Comparison of ENCODE assay signal across 9 mouse cellular contexts in the genomic region with DNA sequence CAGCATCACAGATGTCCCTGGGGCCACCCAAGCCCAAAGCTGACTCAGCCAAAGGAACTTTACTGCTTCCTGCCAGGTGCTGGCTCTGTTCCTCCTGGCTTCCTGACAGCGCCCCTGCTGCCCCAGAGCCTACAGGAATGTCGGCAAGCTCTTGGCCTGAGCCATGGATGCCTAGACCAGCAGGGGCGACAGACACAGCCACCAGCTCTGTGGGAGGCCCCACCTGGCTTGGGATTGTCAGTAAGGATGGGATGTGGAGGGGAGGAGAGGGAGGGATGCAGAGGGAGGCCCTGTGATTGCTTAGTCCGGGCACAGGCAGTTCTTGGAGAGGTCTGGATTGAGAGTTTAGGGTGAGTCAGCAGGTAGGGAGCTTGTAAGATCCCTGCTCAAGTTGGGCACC. TPM values are rescaled to one million over a fixed set of nuclear protein-coding genes. Genes with fewer than 3 reads are reported as not detected.
DNase-seq lines count a peak whose midpoint lies in the region; ATAC-seq and TF ChIP-seq lines count a peak whose summit lies in the region.
"Had no signal": no experiment of that assay in that cellular context is flagged by ENCODE, and none has a peak within 500 bp of the region (broad histone marks: within the 10 kb centered on the region; RNA-seq: fewer than 3 reads in every experiment).

No protein-coding gene starts in this region.

- no peaks in the 10 kb centered on the region for H3K4me1 ChIP-seq in kidney, adult 2 months (ENCODE audit: control insufficient read depth, insufficient read depth, low read length)
- no peaks in the 10 kb centered on the region for H3K4me1 ChIP-seq in hindbrain, embryonic 14.5 days (replicated peaks; ENCODE audit: control insufficient read depth, insufficient read depth, low read length)

- no peak for TF ChIP-seq CTCF in kidney, adult 2 months (conservative IDR thresholded peaks at IDR 0.05; ENCODE audit: insufficient read depth, insufficient read length, low read depth, low read length)

- no peak for TF ChIP-seq POLR2A in kidney, adult 2 months (IDR thresholded peaks at IDR 0.05; ENCODE audit: low read depth, low read length)

- H3K4me3 ChIP-seq in kidney, adult 2 months (ENCODE audit: insufficient read depth, low read depth, low read length): no peak overlapping the region
- H3K4me3 ChIP-seq in hindbrain, embryonic 14.5 days (replicated peaks; ENCODE audit: low read length): no peak overlapping the region

- no peaks in the 10 kb centered on the region for H3K36me3 ChIP-seq in kidney, adult 2 months (ENCODE audit: control insufficient read depth, insufficient read depth, low read length)
- H3K36me3 ChIP-seq in hindbrain, embryonic 14.5 days (replicated peaks; ENCODE audit: control insufficient read depth, insufficient read depth): no peaks in the 10 kb centered on the region

- 0 out of 2 replicates have a peak overlapping the region, but pooled peaks have one; percentile 11 for H3K9ac ChIP-seq in hindbrain, embryonic 14.5 days

- peak overlapping the region; percentile 43; the same call in 1 of the 2 replicates for H3K27ac ChIP-seq in kidney, adult 2 months (ENCODE audit: insufficient read depth, low read depth, low read length)
- no peak overlapping the region for H3K27ac ChIP-seq in hindbrain, embryonic 14.5 days

- no peak overlapping the region for H3K4me2 ChIP-seq in hindbrain, embryonic 14.5 days (replicated peaks)

- H3K27me3 ChIP-seq in kidney, adult 2 months (replicated peaks; ENCODE audit: control insufficient read depth, insufficient read depth, low read length): no peaks in the 10 kb centered on the region
- H3K27me3 ChIP-seq in hindbrain, embryonic 14.5 days (ENCODE audit: control insufficient read depth, insufficient read depth, low read length): no peaks in the 10 kb centered on the region

- peak; percentile 55 for DNase-seq in kidney, adult 2 months
- DNase-seq in kidney, adult 8-10 months: no peak
- DNase-seq in NIH3T3 (ENCODE audit: low read depth): peak; percentile 74
- DNase-seq in cerebellum, postnatal 25 days: peak; percentile 97 to 98
- DNase-seq in hindbrain, embryonic 14.5 days (ENCODE audit: low spot score): no peak
- no peak for DNase-seq in T-cell, adult 2 months (ENCODE audit: low spot score)
- DNase-seq in layer of hippocampus, postnatal 36 days: no peak

- ATAC-seq in hindbrain, embryonic 14.5 days (ENCODE audit: low FRiP score): no peak
- no peak for ATAC-seq in activated CD4-positive, CD25-positive, alpha-beta regulatory T cell, adult 4 months

- 8% methylated on average over 4 of the region's 4 CpGs for WGBS in kidney, adult 2 months
- 17% methylated on average over 4 of the region's 4 CpGs for WGBS in hindbrain, embryonic 14.5 days

- H3K9me3 ChIP-seq in hindbrain, embryonic 14.5 days (ENCODE audit: control insufficient read depth, low read length): no peaks in the 10 kb centered on the region

RNA-seq across cellular contexts. Expression of gene Ccdc124, which starts 6.4 kb away (rescaled TPM):
- 48.9 and 49.2 TPM in 2 replicates for polyA plus RNA-seq in kidney, adult 2 months (2012; rRNA removed)
- 155 and 158 TPM in 2 replicates for polyA plus RNA-seq in hindbrain, embryonic 14.5 days (2014; fragmentation: Nextera tagmentation; extraction: Ambion mirVana)
- polyA plus RNA-seq in activated CD4-positive, CD25-positive, alpha-beta regulatory T cell, adult 4 months (2017; shearing (Covaris generic)): 100 to 1,000 TPM in 1 of 2 experiments, 10 to 100 TPM in 1; 75.7 to 106 TPM
- total RNA-seq in layer of hippocampus, postnatal 36 days (2021): 10 to 100 TPM; 83.4 to 95.4 TPM

RNA-seq across cellular contexts. Expression of gene Slc5a5, which starts 12.4 kb away (rescaled TPM):
- 0.19 and 0.31 TPM in 2 replicates for polyA plus RNA-seq in kidney, adult 2 months (2012; rRNA removed)
- 1.5 and 1.8 TPM in 2 replicates for polyA plus RNA-seq in hindbrain, embryonic 14.5 days (2014; fragmentation: Nextera tagmentation; extraction: Ambion mirVana)
- not detected for polyA plus RNA-seq in activated CD4-positive, CD25-positive, alpha-beta regulatory T cell, adult 4 months (2017; shearing (Covaris generic))
- 1 to 10 TPM; 8.1 to 8.9 TPM for total RNA-seq in layer of hippocampus, postnatal 36 days (2021)
- total RNA-seq: adrenal gland, postnatal 36 days had no signal

RNA-seq across cellular contexts. Expression of gene Kcnn1, which starts 17.1 kb away (rescaled TPM):
- polyA plus RNA-seq in kidney, adult 2 months (2012; rRNA removed): 9.4 and 11.0 TPM in 2 replicates
- 10.0 and 14.3 TPM in 2 replicates for polyA plus RNA-seq in hindbrain, embryonic 14.5 days (2014; fragmentation: Nextera tagmentation; extraction: Ambion mirVana)
- not detected for polyA plus RNA-seq in activated CD4-positive, CD25-positive, alpha-beta regulatory T cell, adult 4 months (2017; shearing (Covaris generic))
- 10 to 100 TPM; 16.9 to 17.7 TPM for total RNA-seq in layer of hippocampus, postnatal 36 days (2021)

RNA-seq across cellular contexts. Expression of gene Rpl18a, which starts 17.1 kb away (rescaled TPM):
- 3,589 and 3,709 TPM in 2 replicates for polyA plus RNA-seq in kidney, adult 2 months (2012; rRNA removed)
- 2,214 and 2,704 TPM in 2 replicates for polyA plus RNA-seq in hindbrain, embryonic 14.5 days (2014; fragmentation: Nextera tagmentation; extraction: Ambion mirVana)
- over 10,000 TPM; 10,302 to 10,714 TPM for polyA plus RNA-seq in activated CD4-positive, CD25-positive, alpha-beta regulatory T cell, adult 4 months (2017; shearing (Covaris generic))
- total RNA-seq in layer of hippocampus, postnatal 36 days (2021): 100 to 1,000 TPM; 659 to 685 TPM

RNA-seq across cellular contexts. Expression of gene Map1s, which starts 25.6 kb away (rescaled TPM):
- polyA plus RNA-seq in kidney, adult 2 months (2012; rRNA removed): 18.4 and 24.4 TPM in 2 replicates
- 49.6 and 51.4 TPM in 2 replicates for polyA plus RNA-seq in hindbrain, embryonic 14.5 days (2014; fragmentation: Nextera tagmentation; extraction: Ambion mirVana)
- 10 to 100 TPM; 13.5 to 17.4 TPM for polyA plus RNA-seq in activated CD4-positive, CD25-positive, alpha-beta regulatory T cell, adult 4 months (2017; shearing (Covaris generic))
- 10 to 100 TPM; 87.3 to 89.7 TPM for total RNA-seq in layer of hippocampus, postnatal 36 days (2021)

Comparison
In these comparisons a context has a peak if more than half of its experiments do, and no peak if none do; other contexts are left out.
1. DNase-seq: peak in kidney, adult 2 months (single experiment), NIH3T3 (single experiment) and cerebellum, postnatal 25 days (2 of 2); none in kidney, adult 8-10 months (0 of 2), hindbrain, embryonic 14.5 days (single experiment), T-cell, adult 2 months (single experiment) and layer of hippocampus, postnatal 36 days (0 of 2).